Mouse (Mus musculus): Measurements from ENCODE around the gene Cit.

GRCm38 (mm10) chr5:115958344-115958743 lies 113.3 kb downstream of the Cit start:
- TF ChIP-seq CTCF (IDR thresholded peaks at IDR 0.05; ENCODE audit: low read depth, low read length): no peak
- TF ChIP-seq POLR2A (IDR thresholded peaks at IDR 0.05; ENCODE audit: extremely low read depth, insufficient read depth, low read length): no peak
